Mouse (Mus musculus) ES-CJ7 (cell line): ENCODE data around the gene Lrp6.
A peak's percentile ranks its signal among the peaks of the same experiment; 100 is the strongest.

Experiments used
- DNase-seq: peaks from one replicate; pipeline ENCODE4 v3.0.0; 2011; ENCODE audit warnings: low read depth, low spot score

Gene Lrp6

GRCm38 (mm10) chr6:134498518-134498917 lies 68.2 kb downstream of the Lrp6 start:
- DNase-seq, result no peak

GRCm38 (mm10) chr6:134494828-134495698 lies 71.7 kb downstream of the Lrp6 start:
- no peak for DNase-seq

- DNase-seq, result peak; percentile 57
These were observed 77.1 kb downstream of the Lrp6 start for GRCm38 (mm10) chr6:134489637-134490036.

- DNase-seq, result no peak
These were observed 77.6 kb downstream of the Lrp6 start for GRCm38 (mm10) chr6:134489130-134489529.

GRCm38 (mm10) chr6:134486318-134486717 lies 80.4 kb downstream of the Lrp6 start:
- no peak for DNase-seq

GRCm38 (mm10) chr6:134479481-134479880 lies 87.3 kb downstream of the Lrp6 start:
- DNase-seq, result no peak

GRCm38 (mm10) chr6:134473143-134473561 lies 93.6 kb downstream of the Lrp6 start:
- DNase-seq, result no peak

GRCm38 (mm10) chr6:134470857-134471256 lies 95.9 kb downstream of the Lrp6 start:
- peak; percentile 67 for DNase-seq

- no peak for DNase-seq
These were observed 97.5 kb downstream of the Lrp6 start for GRCm38 (mm10) chr6:134469297-134469696.

- no peak for DNase-seq
These were observed 100.0 kb downstream of the Lrp6 start for GRCm38 (mm10) chr6:134466671-134467229.

GRCm38 (mm10) chr6:134461175-134461574 lies 105.6 kb downstream of the Lrp6 start:
- no peak for DNase-seq

GRCm38 (mm10) chr6:134458376-134458775 lies 108.4 kb downstream of the Lrp6 start:
- no peak for DNase-seq

- peak; percentile 42 for DNase-seq
These were observed 112.7 kb downstream of the Lrp6 start for GRCm38 (mm10) chr6:134454093-134454492.

GRCm38 (mm10) chr6:134450661-134451119 lies 116.1 kb downstream of the Lrp6 start:
- peak; percentile 33 for DNase-seq

GRCm38 (mm10) chr6:134449958-134450357 lies 116.8 kb downstream of the Lrp6 start:
- DNase-seq, result no peak

GRCm38 (mm10) chr6:134448451-134448850 lies 118.3 kb downstream of the Lrp6 start:
- DNase-seq, result no peak

GRCm38 (mm10) chr6:134443925-134444324 lies 122.8 kb downstream of the Lrp6 start:
- DNase-seq, result no peak

- DNase-seq, result peak; percentile 27
These were observed 123.4 kb downstream of the Lrp6 start for GRCm38 (mm10) chr6:134443198-134443904.

- no peak for DNase-seq
These were observed 124.5 kb downstream of the Lrp6 start for GRCm38 (mm10) chr6:134442219-134442618.

- DNase-seq, result no peak
These were observed 125.0 kb downstream of the Lrp6 start for GRCm38 (mm10) chr6:134441716-134442115.

GRCm38 (mm10) chr6:134440023-134440422 lies 126.7 kb downstream of the Lrp6 start:
- DNase-seq, result no peak

GRCm38 (mm10) chr6:134439401-134440021 lies 127.3 kb downstream of the Lrp6 start:
- DNase-seq, result no peak
